Mouse (Mus musculus) retina, postnatal 7 days (tissue): Measurements from ENCODE around the gene B4galnt2.
A peak's percentile ranks its signal among the peaks of the same experiment; 100 is the strongest.
"Not testable (repeated sequence)": the region's sequence is repeated elsewhere in the genome, so short reads cannot be mapped to it uniquely, and the experiment has no call there.

Experiments used
- DNase-seq: peaks from one replicate; pipeline ENCODE4 v3.0.0-alpha.2; 2012; ENCODE audit warnings: low read depth, low spot score

B4galnt2 gene

DNA sequence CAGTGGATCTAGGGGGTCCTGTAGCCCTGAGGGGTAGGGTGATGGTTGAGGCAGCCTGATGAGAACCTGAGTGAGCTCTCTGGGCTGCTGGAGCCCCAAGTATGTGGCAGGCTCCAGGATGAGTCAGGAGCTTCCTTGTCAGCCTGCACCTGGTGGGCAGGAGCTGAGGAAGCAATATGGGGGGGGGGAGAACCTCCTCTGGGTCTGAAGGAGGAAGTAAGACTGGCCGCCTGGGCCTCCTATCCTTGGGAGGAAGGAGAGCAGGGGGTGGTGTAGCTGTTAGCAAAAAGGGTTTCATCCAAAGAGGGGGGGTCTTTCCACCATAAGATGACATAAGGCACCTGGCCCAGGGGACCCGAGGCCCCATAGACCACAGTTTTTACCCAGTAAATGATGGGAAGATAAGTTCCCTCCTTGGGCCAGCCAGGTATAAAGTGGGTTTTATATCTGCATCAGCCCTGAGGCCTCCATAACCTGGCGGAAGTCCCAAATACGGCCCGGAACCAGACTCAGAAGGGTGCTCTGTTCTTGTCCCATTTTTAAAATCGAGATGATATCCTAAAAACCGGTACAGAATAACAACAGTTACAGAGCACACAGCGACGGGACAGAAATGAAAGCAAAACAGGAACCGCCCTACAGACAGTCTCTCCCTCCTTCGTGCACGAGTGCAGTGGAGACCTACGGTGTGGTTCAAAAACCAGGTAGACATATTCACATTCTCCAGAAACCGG lies 18.1 kb downstream of the B4galnt2 start:
- DNase-seq, result no peak

DNA sequence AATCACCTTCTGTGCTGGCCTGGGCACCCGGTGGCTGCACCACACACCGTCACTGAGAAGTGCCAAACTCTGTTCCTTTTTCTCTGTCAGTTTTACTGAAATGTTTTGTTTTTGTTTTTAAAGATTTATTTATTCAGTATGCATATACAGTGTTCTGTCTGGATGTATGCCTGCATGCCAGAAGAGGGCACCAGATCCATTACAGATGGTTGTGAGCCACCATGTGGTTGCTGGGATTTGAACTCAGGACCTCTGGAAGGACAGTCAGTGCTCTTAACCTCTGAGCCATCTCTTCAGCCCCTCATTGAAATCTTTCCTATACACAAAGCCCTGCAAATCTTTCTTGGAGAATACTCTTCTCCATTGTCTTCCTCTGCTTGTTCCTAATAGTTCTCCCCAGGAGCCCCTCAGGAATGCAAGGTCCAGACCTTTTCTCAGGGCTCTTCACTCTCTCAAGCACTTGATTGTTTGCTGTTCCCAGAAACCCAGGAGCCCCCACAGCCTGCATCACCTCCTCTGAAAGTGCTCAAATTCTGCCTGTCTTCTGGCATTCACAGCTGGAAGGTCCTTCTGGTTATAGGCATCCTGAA lies 24.1 kb downstream of the B4galnt2 start:
- no peak for DNase-seq

DNA sequence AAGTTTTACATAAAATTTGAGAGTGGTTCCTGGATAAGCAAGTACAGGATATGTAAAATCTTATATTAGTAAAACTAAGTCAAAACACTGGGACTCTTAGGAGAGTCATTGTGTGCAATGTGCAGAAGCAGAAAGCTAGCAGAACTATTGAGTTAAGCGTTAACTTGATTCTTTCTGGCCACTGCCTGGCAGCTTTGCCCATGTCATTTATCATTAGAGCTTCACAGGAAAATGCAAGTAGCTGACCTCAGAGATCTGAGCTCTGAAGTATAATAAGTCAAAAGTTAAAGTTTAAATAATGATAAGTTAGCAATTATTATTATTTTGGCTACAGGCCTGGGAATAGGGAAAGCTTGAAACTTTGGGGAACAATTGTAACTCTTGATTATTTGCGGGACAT lies 34.8 kb downstream of the B4galnt2 start:
- not testable (repeated sequence) for DNase-seq

DNA sequence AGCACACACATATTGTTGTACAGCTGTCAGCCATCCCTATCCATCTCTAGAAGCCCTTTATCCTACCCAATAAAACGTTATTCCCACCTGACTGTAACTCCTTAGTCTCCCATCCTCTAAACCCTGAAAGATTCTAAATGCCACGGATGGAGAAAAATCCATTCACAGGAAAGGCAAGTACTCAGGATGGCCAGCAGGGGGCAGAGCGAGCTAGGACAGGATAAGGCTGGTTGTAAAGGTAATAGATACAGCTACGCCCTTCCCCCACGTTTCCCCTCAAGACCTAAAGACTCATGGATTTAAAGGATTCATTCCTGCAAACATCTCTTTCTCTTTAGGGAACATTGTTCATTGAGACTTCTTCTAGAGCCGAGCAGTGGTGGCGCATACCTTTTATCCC lies 38.4 kb downstream of the B4galnt2 start:
- peak; percentile 49 for DNase-seq

DNA sequence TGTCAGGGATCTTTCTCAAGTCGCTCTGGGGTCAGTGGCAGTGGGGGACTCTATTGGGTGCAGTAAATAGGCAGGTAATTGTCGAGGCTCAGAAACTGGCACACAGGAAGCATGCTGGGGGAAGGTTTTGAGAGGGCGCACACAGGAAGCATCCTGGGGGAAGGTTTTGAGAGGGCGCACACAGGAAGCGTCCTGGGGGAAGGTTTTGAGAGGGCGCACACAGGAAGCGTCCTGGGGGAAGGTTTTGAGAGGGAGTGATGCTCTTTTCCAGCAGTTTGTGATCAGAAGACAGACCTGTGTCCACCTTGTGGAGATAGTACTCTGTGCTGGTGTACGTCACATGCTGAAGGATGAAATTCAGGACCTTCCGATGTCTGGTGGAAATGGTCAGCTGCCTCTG lies 38.9 kb downstream of the B4galnt2 start:
- no peak for DNase-seq

DNA sequence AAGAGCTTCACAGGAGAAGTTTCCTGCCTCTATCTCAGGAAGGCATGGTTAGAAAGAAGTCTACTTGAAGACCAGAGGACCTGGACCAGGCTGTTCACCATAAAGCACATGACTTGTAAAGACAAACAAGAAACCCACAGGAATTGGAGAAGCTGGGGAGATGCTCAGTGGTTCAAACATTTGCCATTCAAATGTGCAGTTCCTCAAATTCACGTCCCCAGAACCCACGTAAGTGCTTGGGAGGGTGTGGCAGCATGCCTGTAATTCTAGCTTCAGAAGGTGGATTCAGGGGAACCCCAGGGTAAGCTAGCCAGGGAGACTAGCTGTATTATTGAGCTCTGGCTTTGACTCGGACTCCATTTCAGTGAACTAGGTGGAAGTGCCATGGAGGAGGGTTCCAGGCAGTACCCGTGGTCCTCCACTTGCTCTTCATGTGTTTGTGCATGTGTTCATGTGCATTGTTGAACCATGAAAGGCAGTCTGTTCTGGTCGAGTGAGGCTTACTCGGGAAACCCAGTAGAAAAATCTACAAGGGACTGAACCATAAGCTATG lies 44.7 kb downstream of the B4galnt2 start:
- DNase-seq, result no peak

DNA sequence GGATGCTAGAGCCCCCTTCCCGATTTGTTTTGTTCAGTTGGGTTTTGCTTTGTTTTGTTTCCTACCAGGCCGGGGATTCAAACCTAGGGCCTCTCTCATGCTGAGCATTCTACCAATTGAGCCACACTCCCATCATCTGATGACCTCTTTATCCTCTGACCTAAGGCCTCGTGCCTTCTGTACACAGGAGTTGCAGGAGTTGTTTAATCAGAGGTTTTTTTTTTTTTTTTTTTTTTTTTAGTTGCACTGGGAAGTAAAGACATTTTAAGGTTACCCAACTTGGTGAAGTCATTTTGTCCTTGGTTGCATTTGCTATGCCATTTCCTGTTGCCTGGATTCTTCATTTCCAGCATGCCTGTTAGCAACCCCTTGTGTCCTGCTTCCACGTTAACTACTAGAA lies 45.2 kb downstream of the B4galnt2 start:
- no peak for DNase-seq

DNA sequence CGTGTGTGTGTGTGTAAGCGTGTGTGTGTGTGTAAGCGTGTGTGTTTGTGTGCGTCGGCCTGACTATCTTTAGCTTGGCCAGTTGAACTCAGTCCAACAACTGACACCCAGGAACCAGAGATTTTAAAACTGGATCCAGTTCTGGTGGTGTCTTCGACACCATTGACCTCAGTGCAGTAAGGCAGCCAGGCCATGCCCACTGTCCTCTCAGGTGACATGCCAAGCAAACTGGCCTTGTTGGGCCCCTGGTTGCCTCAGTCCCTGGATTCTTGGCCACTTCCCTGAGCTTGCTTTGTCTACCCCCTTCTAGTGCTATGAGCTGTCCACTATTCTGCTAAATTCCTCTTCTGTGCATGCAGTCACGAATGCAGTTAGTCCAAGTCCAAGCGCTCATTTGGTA lies 53.3 kb downstream of the B4galnt2 start:
- no peak for DNase-seq

DNA sequence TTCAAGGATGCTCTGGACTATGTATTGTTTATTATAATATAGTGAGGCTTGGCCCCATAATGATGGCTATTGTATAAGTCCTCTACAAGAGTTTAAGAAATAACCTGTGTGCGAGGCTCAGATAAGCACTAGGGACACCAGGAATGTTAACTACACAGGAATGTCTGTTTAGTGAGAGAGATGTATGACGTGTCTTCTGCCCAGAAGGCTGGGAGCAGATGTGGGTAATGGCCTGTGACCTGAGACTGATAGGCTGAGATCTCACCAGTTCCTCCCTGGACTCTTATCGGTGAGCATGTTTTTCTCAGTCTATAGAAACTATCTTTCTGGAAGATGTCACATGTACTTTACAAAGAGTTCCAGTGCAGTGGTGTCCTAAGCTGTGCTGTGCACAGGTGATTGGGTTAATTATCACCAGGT lies 54.6 kb downstream of the B4galnt2 start:
- no peak for DNase-seq

DNA sequence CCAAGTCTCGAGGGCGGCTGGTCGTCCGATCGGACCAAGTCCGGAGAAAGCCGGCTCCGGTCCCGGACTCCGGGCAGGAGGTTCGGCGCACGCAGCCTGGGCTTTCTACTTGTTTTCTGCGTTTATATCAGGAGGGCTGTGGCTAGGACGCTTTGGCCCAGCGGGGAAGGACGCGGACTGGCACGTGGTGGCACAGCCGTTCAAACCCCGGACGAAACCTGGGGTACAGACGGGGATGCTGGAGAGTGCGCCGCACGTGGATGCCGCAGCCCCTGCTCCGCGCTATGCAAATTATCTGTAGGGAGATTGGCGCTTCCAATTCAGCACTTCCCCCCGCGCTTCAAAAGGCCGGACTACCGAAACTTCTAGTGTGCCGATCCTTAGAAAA lies 55.2 kb downstream of the B4galnt2 start:
- peak; percentile 41 for DNase-seq

DNA sequence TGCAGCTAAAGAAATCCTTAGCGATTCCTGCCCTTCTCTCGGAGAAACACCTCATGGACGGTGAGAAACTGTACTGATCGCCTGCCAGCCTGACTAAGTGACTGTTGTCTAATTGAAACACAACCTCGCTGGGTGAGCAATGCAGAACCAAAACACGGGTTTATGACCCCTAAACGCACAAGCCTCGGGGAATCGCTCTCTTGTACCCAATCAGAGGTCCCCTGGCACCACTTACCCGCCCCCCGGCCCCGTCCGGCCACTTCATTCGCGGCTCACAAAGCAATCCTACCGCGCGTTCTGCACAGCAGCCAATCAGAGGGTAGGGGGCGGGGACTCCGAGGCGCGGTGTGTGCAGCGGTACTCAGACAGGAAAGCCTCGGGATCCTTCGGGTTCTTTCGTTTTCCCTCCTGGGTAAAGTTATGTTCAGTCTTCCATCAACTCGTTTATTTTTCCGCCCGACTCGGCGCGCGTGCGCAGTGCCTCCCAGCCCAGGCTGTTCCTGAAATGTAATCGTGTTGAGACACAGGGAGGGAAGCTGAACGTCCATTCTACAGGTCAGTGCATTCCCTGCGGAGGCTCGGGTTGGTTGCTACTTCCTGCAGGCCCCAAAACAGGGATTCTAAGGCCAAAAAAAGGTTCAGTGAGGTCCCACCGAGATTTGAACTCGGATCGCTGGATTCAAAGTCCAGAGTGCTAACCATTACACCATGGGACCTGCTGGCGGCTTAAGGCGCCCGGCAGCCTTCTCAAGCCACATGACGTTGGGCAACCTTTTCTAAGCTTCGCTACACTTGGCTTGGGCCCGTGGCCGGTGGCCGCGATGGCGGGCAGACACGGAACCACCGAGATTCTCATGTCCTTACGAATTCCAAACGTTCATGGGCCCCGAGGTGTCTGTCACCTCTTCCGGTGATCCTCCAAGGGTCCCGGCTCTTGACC lies 55.9 kb downstream of the B4galnt2 start:
- DNase-seq, result peak; percentile 92

DNA sequence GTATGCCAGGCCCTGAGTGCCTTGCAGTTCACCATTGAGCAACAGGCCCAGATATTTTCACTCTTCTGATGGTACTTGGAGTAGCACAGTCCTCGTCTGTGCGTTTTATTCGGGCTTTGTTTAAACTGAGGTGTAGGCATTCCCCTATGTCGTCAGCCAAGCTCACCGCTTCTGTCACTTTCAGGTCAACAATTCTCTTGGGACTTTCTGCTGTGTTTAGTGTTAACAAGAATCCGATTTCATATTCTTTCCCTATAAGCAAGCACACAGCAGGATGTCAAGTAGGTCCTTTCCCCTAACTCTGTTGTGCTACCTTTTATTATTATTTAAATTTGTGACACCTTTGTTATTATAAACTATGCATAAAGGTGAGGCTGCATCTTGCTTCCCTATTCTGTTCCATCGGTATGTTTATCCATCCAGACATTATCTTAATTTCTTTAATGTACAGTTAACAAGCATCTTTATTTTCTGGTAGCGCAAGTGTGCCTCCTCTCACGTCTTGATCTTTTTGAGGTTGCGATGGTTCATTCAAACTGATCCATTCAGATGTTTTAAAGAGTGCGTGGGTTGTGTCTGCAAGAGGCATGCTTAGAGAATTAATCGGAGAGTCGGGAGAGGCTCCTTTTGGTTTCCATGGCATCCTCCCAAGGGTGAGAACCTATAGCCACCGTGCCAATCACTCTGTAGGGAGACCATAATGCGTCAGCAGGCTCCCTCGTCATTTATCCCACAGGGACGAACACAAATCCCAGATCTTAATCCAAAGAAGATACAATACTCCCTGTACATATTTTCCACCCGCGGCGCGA lies 56.8 kb downstream of the B4galnt2 start:
- peak; percentile 33 for DNase-seq

DNA sequence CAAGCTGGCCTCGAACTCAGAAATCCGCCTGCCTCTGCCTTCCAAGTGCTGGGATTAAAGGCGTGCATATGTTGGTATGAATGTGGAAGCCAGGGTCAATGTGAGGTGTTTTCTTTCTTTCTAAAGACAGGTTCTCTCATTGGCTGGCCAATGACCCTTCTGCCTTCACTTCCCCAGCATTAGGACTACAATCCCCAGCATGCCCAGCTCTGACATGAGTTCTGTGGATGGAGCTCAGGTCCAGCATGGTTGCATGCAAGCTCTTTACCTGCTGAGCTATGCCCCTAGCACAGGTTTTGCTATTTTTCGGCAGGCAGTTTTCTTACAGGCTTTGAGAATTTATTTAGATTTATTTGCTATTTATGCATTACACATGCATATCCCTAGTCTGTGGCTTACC lies 57.4 kb downstream of the B4galnt2 start:
- no peak for DNase-seq

DNA sequence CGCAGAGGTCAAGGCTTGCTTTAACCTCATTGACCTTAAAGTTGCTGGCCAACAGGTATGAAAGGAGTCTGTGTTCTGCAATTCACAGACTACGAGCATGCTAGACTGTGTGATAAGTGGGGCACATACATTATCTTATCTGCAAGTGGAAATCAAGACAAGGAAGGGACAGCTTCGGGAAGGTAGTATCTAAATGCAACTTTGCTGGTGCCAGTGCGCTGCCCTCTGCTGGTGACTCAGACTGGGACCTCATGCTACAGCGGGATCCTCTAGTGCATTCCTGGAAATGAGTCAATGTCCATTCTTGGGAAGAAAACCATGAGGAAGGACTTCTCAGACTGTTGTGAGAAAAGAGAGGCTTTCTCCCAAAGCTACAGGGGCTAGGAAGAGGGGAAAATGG lies 61.0 kb downstream of the B4galnt2 start:
- DNase-seq, result no peak

DNA sequence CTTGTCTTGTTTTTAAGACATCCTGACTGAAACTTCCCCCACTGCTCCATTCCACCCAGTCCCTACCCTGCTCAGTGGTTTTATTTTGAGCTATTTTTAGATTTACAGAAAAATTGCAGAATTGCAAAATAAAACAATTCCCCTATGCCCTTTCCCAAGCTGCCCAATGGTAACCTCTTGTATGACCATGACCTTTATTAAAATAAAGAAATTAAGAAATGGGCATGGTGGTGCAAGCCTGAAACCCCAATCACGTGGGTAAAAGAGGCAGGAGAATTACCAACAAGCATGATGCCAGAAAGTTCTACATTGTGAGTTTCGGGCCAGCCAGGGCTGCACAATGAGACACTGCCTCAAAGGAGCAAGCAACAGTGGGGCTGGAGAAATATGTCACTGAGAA lies 63.8 kb downstream of the B4galnt2 start:
- no peak for DNase-seq

DNA sequence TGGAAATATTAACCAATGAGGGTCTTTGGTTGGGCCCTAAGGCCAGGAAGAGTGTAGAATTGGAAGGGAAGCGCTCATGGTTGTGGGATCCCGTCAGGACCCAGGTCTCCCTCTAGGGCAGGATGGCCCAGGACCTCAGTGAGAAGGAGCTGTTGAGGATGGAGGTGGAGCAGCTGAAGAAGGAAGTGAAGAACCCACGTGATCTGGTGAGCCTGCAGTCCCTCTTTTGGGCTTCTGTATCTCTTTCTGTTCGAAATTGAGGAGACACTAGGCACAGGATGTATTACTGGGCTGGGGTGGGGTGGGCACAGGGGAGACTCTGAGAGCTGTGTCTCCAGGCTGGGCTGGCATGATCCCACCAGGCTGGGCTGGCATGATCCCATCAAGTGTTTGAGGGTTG lies 69.8 kb downstream of the B4galnt2 start:
- no peak for DNase-seq

DNA sequence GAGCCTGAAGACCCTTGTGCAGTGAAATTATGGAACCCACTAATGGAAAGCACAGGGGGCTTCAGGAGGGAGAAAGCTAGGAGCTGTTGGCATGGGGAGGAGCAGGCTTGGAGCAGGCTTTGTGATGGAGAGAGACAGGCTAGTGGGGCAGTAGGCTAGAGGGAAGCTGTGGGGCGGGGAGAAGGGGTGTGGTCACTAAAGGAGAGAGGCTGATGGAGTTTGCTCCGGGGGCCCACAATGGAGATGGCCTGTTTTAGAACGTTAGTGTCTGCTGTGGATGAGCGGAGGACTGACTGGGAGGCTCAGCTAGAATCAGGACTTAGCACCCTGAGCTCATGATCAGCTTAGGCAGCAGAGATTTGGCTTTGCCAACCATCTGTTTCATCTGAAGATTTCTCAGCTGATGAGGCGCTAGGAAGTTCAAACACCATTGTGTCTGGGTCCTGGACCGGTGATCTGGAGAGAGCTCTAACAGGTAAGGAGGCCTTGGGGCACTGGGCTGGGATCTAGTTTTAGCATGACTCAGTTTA lies 71.2 kb downstream of the B4galnt2 start:
- DNase-seq, result peak; percentile 82

DNA sequence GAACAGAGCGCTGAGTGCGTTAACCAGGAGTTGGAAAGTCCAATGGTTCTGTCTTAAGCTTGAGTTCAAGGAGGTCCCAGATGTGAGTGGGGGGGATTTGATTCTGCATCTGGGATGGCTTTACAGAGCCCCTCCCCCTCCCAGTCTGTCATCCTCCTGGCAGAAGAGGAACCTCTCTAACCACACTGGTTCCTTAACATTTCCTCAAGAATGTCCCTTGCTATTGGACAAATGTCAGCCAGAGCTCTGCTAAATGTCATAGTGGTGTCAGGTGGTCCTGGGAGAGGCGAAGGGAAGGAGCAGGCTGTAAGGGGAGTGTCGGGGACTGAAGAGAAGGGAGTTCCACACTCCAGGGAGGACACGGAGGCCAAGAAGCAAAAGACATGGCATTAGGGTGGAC lies 71.7 kb downstream of the B4galnt2 start:
- DNase-seq, result no peak

DNA sequence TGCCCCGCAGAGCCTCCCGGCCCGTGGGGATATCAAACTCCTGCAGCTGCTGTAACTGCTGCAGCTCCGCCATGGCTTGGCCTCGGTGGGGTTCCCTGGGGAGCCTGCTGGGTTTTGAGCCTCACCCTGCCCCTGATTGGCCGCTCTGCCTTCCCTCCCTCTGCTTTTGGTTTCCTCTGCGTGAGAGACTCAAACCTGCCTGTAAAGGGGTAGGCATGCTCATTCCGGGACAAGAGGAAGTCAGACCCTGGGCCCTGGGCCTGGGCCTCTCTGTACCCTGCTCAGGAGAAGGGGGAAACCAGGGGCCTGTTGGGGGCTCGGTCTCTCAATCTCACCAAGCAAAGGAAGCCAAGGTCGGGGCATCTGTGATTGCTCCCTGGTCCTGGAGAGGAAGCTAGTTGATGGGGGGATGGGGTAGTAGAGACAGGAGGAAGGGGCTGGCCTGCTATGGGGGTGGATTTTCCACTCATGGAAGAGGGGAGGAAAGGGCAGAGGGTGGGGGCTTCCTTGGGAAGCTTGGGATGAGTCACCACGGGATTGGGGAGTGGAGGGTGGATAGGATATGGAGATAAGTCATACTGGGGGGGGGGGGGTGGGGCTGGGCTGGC lies 72.5 kb downstream of the B4galnt2 start, which contains the start of gene Abi3:
TSS of gene Abi3 (minus strand) at position 403 of the 608 bp plus-strand sequence.
- no peak for DNase-seq

DNA sequence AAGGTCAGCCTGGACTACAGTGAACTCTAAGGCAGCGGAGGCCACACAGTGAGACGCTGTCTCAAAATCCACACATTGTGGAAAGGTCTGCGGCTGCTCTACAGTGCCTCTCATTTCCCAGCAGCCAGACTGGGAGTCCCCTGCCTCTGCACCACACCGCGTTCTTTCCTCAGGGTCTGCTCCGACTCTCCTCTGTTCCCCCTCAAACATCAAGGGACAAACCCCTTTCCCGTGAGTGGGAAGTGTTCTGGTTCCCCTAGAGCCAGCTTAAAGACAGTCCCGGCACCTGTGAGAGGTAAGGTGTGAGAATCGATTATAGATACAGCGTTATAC lies 73.2 kb downstream of the B4galnt2 start:
- DNase-seq, result no peak
